Mouse (Mus musculus) monocyte, adult 2 months (primary cell): ENCODE measurements at regions not wholly inside any gene's neighbourhood (a gene's known extent, or its start where the extent isn't known, plus 50 kb on each side); places are given as distances from the start of the nearest gene placed in this dataset.

Source experiments
- DNase-seq, 2 experiments: peaks; one replicate each; pipeline ENCODE4 v3.0.0; 2022; ENCODE audit warnings: low spot score in 2 of 2, low read depth in 1 of 2

DNA sequence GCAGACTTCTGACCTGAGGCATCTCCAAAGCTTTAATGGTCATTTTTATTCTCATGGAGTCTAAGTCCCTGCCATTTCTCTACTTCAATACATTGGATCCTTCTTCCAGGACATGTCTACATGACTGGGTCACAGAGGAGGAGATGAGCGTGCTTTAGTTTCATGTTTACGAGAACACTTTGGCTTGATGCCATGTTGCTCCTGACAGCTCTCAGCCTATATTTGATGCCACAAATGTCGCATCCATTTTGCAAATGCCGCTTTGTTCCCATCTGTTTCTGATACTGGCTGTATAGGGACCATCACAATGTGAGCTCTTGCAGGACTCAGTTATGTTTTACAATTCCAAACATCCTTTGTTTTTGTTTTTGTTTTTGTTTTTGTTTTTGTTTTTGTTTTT, 713.2 kb upstream of the Sox9 start:
- DNase-seq, result no peak

- no peak for DNase-seq
These were observed 710.5 kb upstream of the Sox9 start for GRCm38 (mm10) chr11:112071571-112071970.

DNA sequence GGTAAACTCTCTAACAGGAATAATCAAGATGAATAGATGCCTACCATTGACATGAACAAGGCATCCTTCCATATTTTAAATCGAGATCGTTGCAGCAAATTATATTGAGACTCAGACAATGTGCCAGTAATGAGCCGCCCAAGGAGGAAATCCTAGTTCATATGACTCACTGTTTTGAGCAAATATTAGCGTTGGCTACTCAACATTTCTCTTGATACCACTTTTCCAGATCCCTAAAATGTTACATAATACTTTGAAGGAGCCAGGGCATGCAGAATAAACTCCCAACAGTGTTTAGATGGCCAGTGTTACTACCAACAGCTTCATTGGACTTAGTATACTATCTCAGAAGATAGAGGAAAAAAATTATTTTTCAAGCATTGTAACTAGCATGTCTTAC, 700.6 kb upstream of the Sox9 start:
- DNase-seq, result no peak

GRCm38 (mm10) chr11:112083019-112083418, 699.0 kb upstream of the Sox9 start:
- no peak for DNase-seq

GRCm38 (mm10) chr11:112092168-112092567, 689.9 kb upstream of the Sox9 start:
- no peak for DNase-seq

DNA sequence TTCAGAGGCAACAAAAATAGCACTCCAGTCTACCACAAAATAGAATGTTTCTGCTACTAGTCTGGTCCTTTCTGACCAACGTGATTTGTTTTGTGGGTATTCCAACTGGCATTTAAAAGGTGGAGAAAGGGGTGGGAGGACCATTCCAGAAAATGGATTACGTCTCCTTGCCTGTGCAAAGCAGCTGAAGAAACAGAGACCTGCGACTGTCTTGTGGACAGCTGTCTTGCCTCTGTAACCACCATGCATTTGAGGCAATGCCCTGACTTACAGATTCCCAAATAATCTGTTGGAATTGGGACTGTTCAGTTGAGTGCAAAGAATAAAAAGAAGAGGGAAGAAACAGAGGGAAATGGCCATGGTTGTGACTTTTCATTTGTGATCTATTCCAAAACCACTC, 687.0 kb upstream of the Sox9 start:
- no peak for DNase-seq

GRCm38 (mm10) chr11:112098161-112098560, 683.9 kb upstream of the Sox9 start:
- DNase-seq, result no peak

GRCm38 (mm10) chr11:112103252-112103651, 678.8 kb upstream of the Sox9 start:
- no peak for DNase-seq

DNA sequence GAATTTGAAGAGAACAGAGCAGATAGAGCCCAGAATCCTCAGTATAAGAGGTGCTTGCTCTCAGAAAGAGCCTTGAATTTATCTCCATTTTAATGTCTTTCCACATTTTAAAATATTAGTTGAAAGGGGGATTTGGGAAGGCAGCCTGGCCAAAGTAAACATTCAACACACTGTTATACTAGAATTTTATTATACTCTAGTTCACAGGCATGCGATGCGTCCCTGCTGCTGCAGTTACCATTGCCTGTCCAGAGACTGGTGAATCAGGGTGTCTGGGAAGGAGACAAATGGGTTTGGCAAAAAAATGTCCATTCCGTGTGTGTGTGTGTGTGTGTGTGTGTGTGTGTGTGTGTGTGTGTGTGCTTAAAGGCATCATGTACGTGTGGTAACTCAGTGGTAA, 675.1 kb upstream of the Sox9 start:
- DNase-seq, result no peak

DNA sequence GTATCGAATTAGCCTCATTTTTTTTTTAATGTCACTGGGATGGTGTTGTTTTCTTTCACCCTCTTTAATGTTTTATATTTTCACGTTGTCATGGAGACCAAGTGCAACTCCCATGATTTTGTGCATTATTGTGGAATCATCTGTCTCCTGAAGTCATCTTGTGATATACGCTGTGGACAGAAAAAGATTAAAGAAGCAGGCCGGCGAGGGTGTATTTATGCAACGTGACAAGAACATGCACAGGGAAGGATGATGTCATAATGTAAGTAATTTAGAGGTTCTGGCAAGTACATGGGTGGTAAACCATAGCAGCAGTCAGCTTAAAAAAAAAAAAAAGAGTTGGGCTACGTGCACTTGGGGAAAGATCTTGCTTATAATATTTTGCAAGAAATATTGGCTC, 674.7 kb upstream of the Sox9 start:
- no peak for DNase-seq

DNA sequence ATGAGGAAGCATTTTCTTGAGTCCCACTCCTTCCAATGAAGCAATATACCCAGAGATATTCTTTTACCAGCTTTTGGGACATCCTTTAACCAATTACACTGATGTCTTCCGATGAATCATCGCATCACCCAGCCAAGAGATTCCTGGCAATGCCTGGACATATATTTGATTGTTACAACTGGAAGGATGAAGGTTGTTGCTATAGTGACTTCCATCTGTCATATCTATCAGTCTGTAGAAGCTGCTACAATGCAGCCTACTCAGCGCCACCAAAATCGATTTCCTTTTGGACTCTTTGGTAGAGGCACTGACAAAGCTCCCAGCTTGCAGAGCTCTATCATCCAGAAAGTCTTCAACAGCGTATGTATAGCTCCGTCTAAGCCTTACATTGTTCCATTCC, 661.0 kb upstream of the Sox9 start:
- DNase-seq, result no peak

- no peak for DNase-seq
These were observed 660.2 kb upstream of the Sox9 start for GRCm38 (mm10) chr11:112121831-112122230.

DNA sequence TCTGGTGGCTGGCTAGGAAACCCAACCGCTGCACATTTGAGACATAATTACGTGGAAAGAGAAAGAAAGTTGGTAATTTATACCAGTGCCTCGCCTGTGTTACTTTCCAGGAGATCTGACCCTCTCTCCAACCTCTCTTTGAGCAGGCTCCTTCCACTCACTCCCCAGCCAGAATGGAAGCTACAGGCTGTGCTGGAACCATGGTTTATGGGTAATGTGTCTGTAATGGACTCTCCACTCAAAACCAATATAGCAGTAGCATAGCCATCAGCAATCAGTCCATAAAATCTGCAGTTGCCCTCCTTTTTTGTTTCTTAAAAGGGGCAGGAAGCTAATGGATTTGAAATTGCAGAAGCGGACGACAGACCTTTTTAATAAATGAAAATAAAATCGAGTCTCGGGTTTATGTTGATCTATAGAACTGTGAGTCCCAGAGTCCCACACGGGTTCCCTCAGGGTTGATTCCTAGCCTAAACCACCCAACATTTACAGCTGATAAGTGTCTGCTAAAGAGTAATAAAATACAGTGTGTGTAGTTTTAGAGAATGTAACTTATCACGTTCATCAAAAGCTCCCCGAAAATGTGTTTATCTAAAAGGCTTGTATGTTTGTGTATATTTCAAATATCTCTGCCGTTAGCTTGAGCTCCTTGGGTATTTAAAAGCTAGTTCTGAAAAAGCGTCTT, 656.6 kb upstream of the Sox9 start:
- no peak for DNase-seq

DNA sequence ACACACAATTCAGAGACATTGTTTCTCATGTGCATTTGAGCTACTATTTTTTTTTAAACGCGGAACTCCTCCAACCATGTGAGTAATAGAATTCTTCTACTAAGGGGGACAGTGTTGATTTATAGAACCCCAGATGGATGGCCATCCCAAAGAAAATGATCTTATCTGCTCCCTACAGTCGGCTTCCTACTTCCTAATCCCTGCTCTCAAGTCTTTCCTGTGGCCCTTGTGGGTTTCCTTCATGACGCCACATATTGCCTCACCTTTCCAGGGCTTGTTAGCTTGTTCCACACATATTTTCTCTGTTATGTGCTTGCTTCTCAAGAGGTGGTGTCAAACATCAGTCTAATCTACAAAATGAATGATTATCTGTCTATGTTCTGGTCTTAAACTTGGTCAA, 651.9 kb upstream of the Sox9 start:
- DNase-seq, result no peak

DNA sequence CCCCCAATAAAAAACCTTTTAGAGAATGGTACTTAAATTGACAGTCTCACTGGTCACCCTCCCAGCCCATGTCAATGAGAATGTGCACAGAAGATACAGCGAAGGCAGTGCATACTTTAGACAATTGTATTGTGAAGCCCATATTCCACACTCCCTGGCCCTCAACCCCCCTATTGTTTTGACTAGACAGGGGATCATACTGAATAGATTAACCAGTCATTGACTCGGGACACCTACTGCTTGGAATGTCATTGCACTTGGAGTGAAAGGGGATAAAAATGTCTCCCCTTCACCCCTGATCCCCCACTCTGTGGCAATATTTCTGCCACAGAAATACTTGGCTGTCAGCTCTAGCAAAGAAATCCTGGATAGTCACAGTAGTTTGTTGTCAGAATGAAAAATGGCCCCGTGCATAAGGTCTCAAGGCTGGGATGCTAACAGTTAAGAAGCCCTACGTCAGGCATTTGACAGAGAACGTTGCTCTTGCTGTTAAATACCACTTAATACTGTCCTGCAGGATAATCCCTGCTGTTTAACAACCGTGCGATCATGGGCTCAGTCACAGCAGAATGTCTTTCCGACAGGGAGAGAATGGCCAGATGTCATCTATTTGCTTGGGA, 644.5 kb upstream of the Sox9 start:
- DNase-seq, result no peak

DNA sequence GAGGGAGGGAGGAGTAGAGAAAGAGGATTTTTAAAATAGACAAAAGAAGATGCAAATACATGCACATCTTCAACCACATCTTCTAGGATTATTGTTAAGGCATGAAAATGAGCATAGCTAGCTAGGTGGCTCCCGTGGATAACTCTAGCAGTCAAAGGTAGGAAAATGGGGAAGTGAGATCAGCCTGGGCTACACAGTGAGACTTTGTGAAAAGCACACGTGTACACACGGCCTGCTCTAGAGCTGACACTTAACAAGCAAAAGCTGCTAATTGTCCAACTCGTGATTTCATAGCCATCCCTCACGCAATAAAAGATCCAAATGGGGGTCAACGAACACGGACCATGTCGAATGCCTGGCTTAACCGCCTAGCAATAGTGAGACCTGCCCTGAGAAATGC, 642.0 kb upstream of the Sox9 start:
- no peak for DNase-seq

- no peak for DNase-seq
These were observed 641.5 kb upstream of the Sox9 start for GRCm38 (mm10) chr11:112140495-112140894.

DNA sequence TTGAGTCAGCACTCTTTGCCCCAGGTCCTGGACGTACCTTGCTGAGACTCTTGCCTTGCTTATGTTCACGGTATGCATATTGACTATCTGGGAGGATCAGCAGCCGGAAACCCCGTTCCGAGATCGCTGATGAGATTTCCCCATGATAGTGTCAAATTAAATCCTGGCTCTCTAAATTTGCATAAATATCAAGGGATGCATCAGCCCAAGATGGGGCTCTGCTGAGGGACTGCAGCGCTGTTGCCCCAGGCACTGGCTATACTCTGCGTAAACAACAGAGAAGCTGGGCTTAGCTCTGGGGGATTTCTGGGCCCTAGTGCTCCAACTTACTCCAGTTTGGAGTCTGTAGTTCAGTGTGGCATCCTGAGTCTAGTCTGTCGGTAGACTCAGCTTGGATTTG, 641.1 kb upstream of the Sox9 start:
- DNase-seq, result no peak

GRCm38 (mm10) chr11:112152051-112152450, 630.0 kb upstream of the Sox9 start:
- DNase-seq, result no peak

GRCm38 (mm10) chr11:112153198-112153597, 628.8 kb upstream of the Sox9 start:
- no peak for DNase-seq

GRCm38 (mm10) chr11:112154712-112155319, 627.2 kb upstream of the Sox9 start:
- no peak for DNase-seq

- DNase-seq, result no peak
These were observed 626.6 kb upstream of the Sox9 start for GRCm38 (mm10) chr11:112155339-112155955.
